Mouse (Mus musculus) central nervous system, embryonic 14 days (tissue): ENCODE data around the gene Kcnj15. TPM values are rescaled to one million over a fixed set of nuclear protein-coding genes. Genes with fewer than 3 reads are reported as not detected.

Experiments
- polyA plus RNA-seq: library from polyadenylated mRNA; depleted of rRNA; stranded (reverse); fragments of >200 nt; gene quantifications from 2 replicates; pipeline ENCODE4 v1.2.3, GENCODE M21; 2012; rRNA removed

The Kcnj15 gene
- 0.06 and 0.28 TPM in 2 replicates for polyA plus RNA-seq

DNA sequence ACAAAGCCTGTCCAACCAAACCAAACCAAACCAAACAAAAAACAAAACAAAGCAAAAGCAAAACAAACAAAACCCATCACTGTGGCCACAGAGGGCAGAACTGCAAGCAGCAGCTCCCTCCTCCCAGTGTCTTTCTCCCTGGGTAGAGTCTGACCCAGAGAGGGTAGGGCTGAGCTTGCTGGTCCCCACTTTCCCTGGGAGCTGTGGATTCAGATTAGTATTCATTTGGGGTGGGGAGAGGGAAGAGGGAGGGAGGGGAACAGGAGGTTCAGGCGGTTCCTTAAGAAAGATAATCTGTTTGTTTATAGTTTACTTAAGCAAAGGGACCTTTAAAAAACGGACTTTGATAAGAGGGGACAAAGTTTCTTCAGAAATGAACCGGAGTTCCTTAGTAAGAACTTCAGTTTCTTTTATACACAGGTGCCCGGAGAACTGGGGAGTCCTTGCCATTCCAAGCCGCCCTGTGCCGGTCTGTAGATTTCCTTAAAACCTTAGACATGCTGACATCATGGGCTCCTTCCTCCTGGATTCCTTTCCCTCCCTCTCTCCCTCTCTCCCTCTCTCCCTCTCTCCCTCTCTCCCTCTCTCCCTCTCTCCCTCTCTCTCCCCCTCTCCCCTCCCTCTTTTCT lies at the start of gene Kcnj15:
Gene Kcnj15, plus strand, starts transcription at position 293 of the 629 bp plus-strand sequence.

